Mouse (Mus musculus): Measurements from ENCODE around the gene Tspyl4. TPM values are rescaled to one million over a fixed set of nuclear protein-coding genes. Genes with fewer than 3 reads are reported as not detected.
A peak's percentile ranks its signal among the peaks of the same experiment; 100 is the strongest.
"Not testable (repeated sequence)": the region's sequence is repeated elsewhere in the genome, so short reads cannot be mapped to it uniquely, and the experiment has no call there.

The Tspyl4 gene
- total RNA-seq (2015) (3.2 and 3.6 TPM in 2 replicates), total RNA-seq (2017) (1.0 and 1.8 TPM in 2 replicates)

DNA sequence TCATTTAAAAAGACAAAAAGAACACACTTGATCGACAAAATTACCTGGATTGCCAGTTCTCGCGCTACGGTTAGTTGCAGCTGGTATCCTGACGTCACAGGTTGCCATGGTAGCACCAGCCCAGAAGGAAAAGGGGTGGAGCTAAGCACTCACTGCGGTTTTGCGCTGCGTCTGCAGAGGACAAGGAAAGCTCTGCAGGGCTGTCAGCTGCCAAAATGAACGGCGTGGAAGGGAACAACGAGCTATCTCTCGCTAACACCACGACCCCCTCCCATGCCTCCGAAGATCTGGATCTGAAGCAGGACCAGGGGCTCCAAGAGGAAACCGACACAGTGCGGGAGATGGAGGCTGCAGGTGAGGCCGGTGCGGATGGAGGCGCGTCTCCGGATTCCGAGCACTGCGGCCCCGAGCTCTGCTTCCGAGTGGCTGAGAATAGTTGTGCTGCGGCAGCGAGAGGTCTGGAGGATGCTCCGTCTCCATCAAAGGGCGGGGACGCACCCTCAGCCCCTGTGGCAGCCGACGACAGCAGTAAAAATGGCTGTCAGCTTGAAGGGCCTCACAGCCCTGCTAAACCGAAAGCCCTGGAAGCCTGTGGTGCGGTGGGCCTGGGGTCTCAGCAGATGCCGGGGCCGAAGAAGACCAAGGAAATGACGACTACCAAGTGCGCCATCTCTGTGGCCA, at the start of gene Tspyl4:
TSS of gene Tspyl4 (plus strand) at position 144 of the 681 bp plus-strand sequence.
- ATAC-seq (replicated peaks; ENCODE audit: poor library complexity): peak; percentile 95

DNA sequence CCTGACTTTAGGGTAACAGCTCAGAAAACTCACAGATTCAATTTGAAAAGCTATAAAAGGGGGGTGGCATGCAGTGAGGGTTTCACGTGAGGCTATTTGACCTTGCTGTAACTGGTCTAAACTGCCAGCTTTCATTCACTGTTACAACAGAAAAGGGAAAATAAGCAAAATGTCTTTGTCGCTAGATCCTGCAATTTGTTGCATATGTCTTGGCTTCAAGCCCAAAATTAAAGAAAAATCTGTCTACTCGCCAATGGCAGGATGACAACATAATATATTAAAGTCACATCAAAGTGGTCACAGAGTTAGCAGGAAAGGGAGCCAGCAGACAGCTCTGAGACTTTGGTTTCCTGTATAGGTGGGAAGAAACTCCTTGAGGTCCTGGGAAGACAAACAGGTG, 49.5 kb upstream of the Tspyl4 start:
- no peak for ATAC-seq (replicated peaks; ENCODE audit: poor library complexity)

DNA sequence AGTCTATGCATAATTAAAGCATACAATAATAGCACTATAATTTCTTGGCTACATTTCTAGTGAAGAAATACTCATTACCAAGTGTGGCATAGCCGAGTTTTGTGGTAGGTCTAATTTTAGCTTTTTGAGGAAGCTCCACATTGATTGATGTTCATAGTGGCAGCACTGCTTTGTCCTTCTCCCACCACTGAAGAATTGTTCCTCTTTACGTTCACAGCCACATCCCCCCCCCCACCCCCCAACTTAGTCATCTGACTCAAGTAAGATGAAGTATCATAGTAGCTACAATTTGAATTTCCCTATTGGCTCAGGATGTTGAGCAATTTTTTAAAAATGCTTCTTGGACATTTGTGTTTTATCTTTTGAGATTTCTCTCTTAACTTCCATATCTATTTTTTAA, 47.6 kb upstream of the Tspyl4 start:
- peak; percentile 97 for ATAC-seq (replicated peaks; ENCODE audit: poor library complexity)

DNA sequence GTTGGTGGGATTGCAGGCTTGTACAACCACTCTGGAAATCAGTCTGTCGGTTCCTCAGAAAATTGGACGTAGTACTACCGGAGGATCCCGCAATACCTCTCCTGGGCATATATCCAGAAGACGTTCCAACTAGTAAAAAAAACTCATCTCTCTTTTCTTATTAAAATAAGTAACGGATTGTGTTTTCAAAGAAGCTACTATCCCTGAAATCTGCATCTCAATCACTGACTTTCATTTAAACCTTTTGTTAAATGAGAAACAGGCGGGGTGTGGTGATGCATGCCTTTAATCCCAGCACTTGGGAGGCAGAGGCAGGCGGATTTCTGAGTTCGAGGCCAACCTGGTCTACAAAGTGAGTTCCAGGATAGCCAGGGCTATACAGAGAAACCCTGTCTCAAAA, 44.4 kb upstream of the Tspyl4 start:
- ATAC-seq (replicated peaks; ENCODE audit: poor library complexity): not testable (repeated sequence)

DNA sequence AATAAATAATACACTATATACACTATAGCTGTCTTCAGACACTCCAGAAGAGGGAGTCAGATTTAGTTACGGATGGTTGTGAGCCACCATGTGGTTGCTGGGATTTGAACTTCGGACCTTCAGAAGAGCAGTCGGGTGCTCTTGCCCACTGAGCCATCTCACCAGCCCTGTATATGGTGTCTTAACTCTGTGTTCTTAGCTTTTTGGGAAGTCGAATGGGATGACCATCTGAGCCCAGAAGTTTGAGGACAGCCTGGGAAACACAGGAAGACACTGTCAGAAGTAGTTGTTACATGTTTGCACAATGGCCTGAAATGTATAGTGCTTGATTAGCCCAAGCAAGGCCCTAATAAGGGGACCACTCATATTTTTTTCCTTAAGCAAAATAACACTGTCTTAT, 32.1 kb upstream of the Tspyl4 start:
- ATAC-seq (replicated peaks; ENCODE audit: poor library complexity): no peak

DNA sequence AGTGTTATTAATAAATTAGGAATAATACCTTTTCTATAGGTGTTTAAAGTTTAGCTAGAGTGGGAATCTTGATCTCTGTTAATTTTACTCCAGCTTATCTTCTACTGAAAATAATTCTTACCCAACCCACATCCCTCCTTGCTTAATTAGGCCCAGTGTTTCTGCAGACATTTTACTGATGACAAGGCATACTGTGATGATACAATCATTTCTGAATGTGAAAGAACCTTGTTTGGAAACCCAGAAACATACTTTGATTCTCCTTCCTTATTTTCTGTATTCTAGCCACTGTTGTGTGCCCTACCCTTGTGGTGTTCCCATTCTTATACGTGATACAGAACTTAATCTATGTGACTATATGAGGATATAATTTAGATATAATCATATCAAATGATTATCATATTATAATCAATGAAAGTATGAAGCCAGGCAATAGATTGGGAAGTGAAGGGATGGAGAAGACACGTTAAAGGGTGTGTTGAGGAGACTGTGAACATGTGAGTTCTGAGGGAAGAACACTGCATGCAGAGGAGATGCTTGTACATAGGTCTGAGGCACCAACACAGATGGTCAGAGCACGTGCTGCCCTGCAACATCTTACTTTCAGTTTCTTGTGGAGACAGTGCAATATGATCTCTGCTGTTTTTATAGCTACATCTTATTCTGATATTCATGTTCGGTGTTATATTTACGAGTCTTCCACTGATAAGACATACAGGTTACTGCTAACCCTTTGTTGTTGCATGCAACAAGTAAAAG, 29.8 kb upstream of the Tspyl4 start:
- ATAC-seq (replicated peaks; ENCODE audit: poor library complexity): peak; percentile 64

DNA sequence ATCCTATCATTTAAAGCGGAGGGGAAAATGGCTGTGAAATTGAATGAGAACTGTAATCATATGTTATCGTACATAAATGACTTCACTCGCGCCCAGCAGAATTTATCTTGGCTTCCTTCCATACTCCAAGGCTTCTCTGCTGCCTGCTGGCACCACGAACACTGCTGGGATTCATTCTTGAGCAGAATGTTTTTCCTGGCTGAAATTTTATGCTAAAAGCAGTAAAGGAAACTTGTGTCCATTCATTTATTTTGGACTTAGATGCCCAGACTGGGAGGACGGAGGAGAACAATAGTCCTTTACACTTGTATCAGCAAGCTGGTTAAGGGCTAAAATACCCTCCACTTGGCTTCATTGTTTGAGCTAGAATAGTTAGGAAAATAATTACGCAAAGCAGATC, 25.6 kb upstream of the Tspyl4 start:
- ATAC-seq (replicated peaks; ENCODE audit: poor library complexity): no peak

DNA sequence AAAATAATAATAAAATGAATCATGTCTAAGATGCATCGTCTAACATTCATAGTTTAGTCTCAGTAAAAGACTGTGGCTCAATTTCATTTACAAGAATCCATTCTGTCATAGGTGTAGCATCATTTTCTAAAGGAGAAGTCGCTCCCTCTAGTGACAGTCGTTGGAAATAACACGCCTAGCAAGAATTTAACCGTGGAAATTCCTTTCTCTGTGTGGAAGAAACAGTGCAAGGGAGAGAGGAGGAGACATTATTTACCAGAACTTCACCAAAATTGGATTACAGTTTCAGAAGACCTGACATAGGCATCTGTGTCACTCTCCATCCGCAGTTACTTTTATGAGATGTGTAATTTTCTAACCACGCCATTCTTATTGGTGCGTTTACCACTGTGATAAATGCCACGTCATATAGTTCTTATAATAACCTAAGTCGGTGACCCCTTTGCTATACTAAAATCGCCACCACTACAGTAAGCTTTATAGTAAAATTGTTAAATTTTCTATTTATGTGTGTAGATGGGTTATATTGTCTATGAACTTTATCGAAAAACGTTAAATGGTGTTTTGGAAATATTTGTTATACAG, 16.6 kb upstream of the Tspyl4 start:
- peak; percentile 51 for ATAC-seq (replicated peaks; ENCODE audit: poor library complexity)

DNA sequence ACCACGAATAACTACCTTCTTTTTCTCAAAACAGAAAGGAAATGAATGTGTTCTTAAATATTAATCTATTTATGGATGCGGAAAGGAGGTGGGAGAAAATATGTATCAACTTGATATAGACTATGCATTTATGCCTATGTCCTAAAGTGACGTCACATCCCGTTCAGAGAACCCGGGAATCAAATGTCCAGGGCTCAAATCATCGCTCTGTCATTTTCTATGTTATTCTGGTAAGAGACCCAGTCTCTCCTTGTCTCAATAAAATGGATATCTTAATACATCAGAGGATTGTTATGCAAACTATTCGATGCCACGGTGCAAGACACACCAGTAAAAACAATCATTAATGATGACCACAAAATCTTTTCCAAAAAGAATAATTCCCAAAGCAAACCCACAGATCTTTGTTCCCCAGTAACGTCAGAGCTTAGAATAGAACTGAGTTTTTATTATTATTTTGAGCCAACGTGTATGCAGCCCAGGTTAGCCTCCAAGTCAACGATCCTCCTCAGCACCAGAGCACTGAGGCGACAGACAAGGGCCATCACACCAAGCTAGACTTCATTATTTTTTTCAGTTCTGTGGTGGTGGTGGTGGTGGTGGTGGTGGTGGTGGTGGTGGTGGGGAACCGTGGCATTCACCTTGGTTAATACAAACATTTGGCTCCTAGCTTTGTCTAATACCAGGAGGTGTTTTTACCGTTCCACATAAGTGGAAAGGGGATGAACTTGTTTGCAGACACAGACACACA, 15.9 kb upstream of the Tspyl4 start:
- ATAC-seq (replicated peaks; ENCODE audit: poor library complexity): no peak; the same call in 1 of the 2 replicates

DNA sequence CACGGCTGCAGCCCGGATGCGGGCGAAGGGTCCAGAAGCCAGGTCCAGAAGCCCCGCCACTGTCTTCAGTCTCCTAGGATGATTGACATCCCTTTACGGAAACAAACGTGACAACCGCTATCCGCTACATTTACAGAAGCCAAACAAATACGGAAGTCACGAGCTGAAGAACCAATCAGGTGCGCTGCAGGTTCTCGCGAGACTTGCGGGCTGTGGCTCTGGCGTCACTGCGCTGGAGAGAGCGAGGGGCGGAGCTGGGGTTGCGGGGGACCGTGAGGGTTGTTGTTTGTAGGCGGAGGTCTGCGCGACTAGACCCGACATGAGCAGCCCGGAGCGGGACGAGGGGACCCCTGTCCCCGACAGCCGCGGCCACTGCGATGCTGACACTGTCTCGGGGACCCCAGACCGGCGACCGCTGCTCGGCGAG, 15.3 kb upstream of the Tspyl4 start, which contains the start of gene Tspyl1:
TSS of gene Tspyl1 (plus strand) at position 229 of the 427 bp plus-strand sequence.
- peak; percentile 91 for ATAC-seq (replicated peaks; ENCODE audit: poor library complexity)

DNA sequence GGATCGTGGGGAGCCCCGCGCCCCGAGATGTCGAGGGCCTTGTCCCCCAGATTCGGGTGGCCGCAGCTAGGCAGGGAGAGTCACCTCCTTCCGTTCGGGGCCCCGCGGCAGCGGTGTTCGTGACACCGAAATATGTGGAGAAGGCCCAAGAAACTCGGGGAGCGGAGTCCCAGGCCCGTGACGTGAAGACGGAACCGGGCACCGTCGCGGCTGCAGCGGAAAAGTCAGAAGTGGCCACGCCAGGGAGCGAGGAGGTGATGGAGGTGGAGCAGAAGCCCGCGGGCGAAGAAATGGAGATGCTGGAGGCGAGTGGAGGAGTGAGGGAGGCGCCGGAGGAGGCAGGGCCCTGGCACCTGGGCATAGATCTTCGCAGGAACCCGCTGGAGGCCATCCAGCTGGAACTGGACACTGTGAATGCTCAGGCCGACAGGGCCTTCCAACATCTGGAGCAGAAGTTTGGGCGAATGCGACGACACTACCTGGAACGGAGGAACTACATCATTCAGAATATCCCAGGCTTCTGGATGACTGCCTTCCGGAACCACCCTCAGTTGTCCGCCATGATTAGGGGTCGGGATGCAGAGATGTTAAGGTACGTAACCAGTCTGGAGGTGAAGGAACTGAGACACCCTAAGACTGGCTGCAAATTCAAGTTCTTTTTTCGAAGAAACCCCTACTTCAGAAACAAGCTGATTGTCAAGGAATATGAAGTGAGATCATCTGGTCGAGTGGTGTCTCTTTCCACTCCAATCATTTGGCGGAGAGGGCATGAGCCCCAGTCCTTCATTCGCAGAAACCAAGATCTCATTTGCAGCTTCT, 14.6 kb upstream of the Tspyl4 start:
- ATAC-seq (replicated peaks; ENCODE audit: poor library complexity): peak; percentile 18

DNA sequence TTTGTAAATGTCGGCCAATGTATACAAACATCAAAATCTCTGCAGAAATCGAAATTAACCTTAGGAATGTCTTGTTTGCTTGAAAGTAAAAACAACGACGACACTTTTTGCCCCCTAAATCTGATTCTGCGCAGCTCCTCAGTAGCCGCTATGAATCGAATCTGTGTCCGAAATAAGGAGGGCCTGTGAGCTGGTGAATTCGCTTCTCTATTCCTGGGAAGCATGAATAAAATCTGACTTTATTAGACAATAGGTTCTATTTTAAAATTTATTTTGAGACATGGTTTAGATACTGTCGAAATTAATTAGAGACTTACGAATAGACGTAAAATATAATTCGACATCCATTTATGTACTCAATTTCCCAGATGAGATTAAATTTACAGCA, 337 bp upstream of the Tspyl4 start:
- no peak for ATAC-seq (replicated peaks; ENCODE audit: poor library complexity)

DNA sequence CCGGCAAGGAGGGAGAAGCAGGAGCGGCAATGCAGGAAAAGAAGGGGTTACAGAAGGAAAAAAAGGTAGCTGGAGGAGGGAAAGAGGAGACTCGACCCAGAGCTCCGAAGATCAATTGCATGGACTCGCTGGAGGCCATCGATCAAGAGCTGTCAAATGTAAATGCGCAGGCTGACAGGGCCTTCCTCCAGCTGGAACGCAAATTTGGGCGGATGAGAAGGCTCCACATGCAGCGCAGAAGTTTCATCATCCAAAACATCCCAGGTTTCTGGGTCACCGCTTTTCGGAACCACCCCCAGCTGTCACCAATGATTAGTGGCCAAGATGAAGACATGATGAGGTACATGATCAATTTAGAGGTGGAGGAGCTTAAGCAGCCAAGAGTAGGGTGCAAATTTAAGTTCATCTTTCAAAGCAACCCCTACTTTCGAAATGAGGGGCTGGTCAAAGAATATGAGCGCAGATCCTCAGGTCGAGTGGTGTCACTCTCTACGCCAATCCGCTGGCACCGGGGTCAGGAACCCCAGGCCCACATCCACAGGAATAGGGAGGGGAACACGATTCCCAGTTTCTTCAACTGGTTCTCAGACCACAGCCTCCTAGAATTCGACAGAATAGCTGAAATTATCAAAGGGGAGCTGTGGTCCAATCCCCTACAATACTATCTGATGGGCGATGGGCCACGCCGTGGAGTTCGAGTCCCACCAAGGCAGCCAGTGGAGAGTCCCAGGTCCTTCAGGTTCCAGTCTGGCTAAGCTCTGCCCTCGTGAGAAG, 925 bp downstream of the Tspyl4 start:
- no peak for ATAC-seq (replicated peaks; ENCODE audit: poor library complexity)

DNA sequence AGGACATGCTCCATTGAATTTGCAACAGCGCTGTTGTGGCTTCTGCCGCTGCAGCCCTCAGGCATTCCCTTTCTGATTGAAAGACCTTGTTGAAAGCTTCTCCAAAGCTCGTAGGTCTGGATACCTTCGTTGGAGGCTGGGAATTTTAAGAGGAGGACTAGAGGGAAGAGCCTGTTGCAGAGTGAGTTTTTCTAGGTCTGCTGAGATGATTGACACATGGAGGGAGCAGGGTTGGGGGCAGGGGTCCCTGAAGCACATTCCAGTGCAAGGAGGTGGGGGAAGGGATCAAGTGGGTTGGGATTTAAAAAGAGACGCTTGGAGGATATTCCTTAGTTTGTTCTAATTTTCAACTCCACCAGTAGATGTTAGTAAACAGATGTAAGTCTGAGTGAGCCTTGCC, 3.1 kb downstream of the Tspyl4 start:
- ATAC-seq (replicated peaks; ENCODE audit: poor library complexity): no peak

DNA sequence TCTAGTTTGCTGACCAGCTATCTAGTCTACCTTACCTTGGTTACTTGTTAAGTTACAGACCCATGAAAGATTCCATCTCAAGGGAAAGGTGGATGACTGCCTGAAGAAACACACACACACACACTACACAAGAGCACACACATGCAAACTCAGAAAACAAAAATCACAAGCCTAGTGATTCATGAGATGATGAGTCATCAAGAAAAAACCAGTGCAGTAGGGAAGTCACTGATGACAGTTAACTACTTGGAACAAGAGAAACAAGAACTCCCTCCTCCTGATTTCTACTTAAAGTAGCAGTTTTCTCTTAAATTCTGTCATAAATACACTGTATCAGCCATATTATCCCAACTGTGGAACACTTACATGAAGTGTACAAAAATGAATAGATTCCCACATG, 9.8 kb downstream of the Tspyl4 start:
- ATAC-seq (replicated peaks; ENCODE audit: poor library complexity): 0 out of 2 replicates have a peak, but pooled peaks have one; percentile 20

DNA sequence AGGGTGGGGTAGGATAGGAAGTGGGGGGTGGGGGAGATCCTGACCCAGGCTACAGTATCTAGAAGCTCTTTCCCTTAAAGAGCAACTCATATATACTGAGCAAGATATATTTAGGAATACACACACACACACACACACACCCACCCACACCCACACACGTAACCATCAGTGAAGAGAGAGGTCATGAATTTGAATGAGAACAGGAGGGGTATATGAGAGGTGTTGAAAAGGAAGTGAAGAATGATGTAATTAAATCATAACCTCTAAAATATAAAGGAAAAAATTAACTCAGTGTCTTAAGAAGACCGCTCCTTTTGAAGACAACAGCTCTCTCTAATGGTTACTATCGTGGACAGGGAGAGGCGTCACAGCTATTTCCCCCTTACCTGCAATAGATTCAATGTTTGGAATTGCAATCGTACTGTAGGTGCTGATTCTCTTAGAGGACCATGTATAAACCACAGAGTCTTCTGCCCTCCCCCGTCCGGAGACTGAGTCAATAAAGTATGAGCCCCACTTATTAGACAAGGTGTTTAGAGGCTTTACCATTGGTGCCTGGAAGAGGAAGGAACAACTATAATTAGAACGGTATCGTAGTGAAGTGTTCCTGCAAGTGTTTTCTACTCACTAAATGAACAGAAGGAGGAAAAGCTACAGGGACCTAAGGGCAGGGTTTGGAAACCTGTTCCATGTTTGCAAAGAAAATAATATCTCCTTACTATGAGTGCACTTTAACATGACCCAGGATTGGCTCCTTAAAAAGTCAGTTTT, 12.9 kb downstream of the Tspyl4 start:
- ATAC-seq (replicated peaks; ENCODE audit: poor library complexity): no peak

DNA sequence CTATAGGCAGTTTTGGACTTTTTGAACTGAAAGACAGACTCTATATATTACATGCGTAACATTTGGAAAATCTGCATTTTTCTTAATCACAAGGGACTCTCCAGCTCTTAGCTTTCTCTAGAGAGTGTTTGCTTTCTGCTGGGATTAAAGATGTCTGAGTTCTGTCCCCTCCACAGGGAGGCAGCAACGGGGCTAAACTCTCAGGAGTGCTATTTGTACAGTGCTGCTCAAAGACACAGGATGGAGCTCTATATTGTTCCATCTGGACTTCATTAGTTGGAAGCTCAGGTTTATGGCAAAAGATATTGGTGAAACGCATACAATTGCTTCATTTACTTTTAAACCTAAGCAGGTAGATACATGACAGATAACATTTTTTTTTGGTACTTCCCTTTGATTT, 15.3 kb downstream of the Tspyl4 start:
- no peak for ATAC-seq (replicated peaks; ENCODE audit: poor library complexity)

DNA sequence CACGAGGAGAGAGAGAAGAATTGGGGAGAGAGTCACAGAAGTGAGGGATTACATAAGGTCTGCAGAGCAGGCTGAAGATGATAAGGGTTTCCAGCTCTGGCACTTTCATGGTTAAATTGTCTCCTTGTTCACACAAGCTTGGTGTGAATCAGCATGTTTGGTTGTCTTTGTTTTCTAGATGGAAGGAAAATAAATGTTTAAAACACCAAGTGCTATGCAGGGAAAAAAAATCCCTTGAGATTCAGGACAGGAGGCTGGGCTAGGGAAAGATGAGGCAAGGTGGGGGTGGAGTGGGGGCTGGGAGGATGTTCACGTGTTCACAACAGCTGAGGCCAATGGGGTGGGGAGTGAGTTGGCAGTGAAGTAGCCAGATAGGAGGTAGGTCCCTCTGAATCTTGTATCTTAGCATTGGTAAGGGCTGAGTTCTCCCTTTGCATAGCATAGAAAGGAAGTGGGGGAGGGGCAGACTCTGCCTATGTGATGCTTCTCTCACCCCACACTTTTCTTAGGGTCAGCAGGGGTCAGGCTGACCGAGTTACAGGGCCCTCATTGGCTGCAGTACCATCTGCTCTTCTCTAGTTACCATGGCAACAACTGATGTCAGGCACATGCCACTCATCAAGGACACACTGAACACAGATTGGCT, 19.5 kb downstream of the Tspyl4 start:
- ATAC-seq (replicated peaks; ENCODE audit: poor library complexity): peak; percentile 17; the same call in 1 of the 2 replicates

Data from megakaryocyte progenitor cell, adult 5-6 weeks (primary cell).